Mouse (Mus musculus) neural tube, embryonic 14.5 days (tissue): ENCODE data around the gene Adgra1. TPM values are rescaled to one million over a fixed set of nuclear protein-coding genes. Genes with fewer than 3 reads are reported as not detected.

Experiments
- ATAC-seq: fragments of 200-750 bp; cut with Nextera tagmentation; 2 replicates; pipeline ENCODE4 v1.8.0; 2017; ENCODE audit warnings: low read depth, mild to moderate bottlenecking, moderate TSS enrichment, moderate library complexity
- H3K27ac ChIP-seq: fragments of 300-500 bp; sonication (generic); 2 replicates; pipeline ENCODE4 v1.5.1; 2014; ENCODE audit warnings: low read depth, mild to moderate bottlenecking, control low read depth, low read length, moderate library complexity, mixed read lengths
- H3K27me3 ChIP-seq: fragments of 300-500 bp; sonication (generic); 2 replicates; pipeline ENCODE4 v1.6.1; 2014; ENCODE audit warnings: low read length; ENCODE audit not compliant: control insufficient read depth, insufficient read depth
- H3K36me3 ChIP-seq: fragments of 300-500 bp; sonication (generic); 2 replicates; pipeline ENCODE4 v1.6.1; 2014; ENCODE audit warnings: low read length, mixed read lengths; ENCODE audit not compliant: control insufficient read depth, insufficient read depth
- H3K4me1 ChIP-seq: fragments of 300-500 bp; sonication (generic); 2 replicates; pipeline ENCODE4 v1.6.1; 2014; ENCODE audit warnings: low read length; ENCODE audit not compliant: control insufficient read depth, insufficient read depth
- H3K4me2 ChIP-seq: fragments of 300-500 bp; sonication (generic); 2 replicates; pipeline ENCODE4 v1.6.1; 2014; ENCODE audit warnings: mild to moderate bottlenecking, low read depth, low read length, control low read depth
- H3K4me3 ChIP-seq: fragments of 300-500 bp; sonication (generic); 2 replicates; pipeline ENCODE4 v1.5.1; 2014; ENCODE audit warnings: low read depth, low read length, control low read depth, mixed read lengths
- H3K9ac ChIP-seq: fragments of 300-500 bp; sonication (generic); replicated peaks from 2 replicates; pipeline ENCODE4 v1.6.1; 2014; ENCODE audit warnings: low read depth, mild to moderate bottlenecking, control low read depth, low read length, mixed read lengths
- H3K9me3 ChIP-seq: fragments of 300-500 bp; sonication (generic); 2 replicates; pipeline ENCODE4 v1.6.1; 2016; ENCODE audit warnings: low read length; ENCODE audit not compliant: control insufficient read depth
- WGBS: fragments of 180-500 bp; shearing (Covaris S2); extraction: QIAGEN DNeasy Blood & Tissue Kit; methylation state at CpG from one replicate; pipeline ENCODE4 v1.1.7; 2014; 5-methylcytosine and 5-hydroxymethylcytosine counted together
- polyA plus RNA-seq: library from polyadenylated mRNA; unstranded; fragments of >200 nt; fragmentation: Nextera tagmentation; extraction: Ambion mirVana; gene quantifications from 2 replicates; pipeline ENCODE4 v1.2.1, GENCODE M21; 2014

Adgra1 gene
- polyA plus RNA-seq, 1 experiment from 2014 or later, result 25.0 TPM

DNA sequence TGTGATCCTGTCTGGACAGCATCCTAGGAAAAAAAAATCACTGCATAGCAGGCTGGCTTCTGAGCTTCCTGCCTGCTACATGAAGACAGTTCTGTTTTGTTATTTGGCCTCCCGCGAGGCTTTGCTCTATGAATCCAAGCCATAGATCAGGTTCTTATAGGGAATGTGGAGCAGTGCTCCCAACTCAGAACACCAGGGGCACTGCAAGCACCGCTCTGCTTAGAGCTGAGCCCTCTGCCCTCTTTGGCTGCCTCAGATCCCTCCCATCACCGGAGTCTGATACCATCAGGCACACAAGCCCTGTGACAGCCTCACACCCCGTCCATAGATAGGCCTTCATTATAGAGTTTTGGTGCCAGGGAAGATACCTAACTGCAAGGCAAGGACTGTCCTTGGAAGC lies 9.2 kb downstream of the Adgra1 start:
- Histone ChIP-seq H3K27ac (no peak overlapping the region), H3K4me2 (no peak overlapping the region), H3K4me3 (no peak overlapping the region), H3K4me1 (0 out of 2 replicates have a peak, but pooled peaks cover 3% of the 10 kb centered on the region), H3K9me3 (no peaks in the 10 kb centered on the region), H3K36me3 (no peaks in the 10 kb centered on the region), H3K9ac (no peak overlapping the region), H3K27me3 (no peaks in the 10 kb centered on the region)
- no peak; the same call in 1 of the 2 replicates for ATAC-seq
- WGBS, result 47% methylated on average over 5 of the region's 5 CpGs

DNA sequence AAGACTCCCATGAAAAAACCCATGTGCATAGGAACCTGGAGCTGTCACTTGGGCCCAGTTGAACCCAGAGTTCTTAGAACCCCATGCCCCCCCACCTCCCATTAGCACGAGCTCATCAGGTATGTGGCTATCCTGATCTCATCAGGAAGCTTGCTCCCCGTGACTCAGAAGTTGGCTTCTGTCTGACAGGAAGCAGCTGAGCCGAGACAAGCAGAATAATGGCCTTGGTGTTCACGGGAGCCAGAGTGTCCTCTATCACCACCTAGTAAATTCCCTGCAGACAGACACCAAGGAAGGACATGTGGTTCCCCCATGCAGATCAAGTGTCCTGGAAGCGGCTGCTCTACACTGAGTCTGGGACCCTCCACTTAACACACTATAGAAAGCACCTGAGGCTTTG lies 9.8 kb downstream of the Adgra1 start:
- H3K9ac ChIP-seq, result no peak overlapping the region
- ATAC-seq, result no peak
- H3K4me1 ChIP-seq, result peaks cover 4% of the 10 kb centered on the region; the same call in 1 of the 2 replicates
- no peaks in the 10 kb centered on the region for H3K9me3 ChIP-seq
- no peak overlapping the region for H3K27ac ChIP-seq
- H3K27me3 ChIP-seq, result no peaks in the 10 kb centered on the region
- H3K4me2 ChIP-seq, result no peak overlapping the region
- H3K36me3 ChIP-seq, result no peaks in the 10 kb centered on the region
- 45% methylated on average over 5 of the region's 5 CpGs for WGBS
- no peak overlapping the region for H3K4me3 ChIP-seq

DNA sequence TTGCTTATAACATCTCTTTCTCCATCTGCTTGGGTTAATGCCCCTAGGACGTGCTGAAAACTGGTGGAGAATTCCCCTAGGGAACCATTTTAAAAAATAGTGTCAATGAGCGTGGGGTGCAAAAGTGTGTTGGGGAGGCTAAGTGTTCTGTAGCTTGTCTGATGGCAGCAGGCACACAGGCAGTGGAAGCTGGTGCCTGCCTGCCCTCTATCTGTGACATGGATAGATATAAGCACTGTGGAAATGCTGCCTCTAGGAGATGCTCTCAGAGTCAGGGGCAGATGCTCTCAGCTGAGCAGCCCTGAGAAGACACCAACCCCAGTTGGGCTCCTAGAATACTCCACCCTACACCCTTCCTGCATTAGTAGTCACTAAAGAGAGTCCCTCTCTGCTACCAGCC lies 11.1 kb downstream of the Adgra1 start:
- Histone ChIP-seq H3K9me3 (no peaks in the 10 kb centered on the region), H3K4me2 (no peak overlapping the region), H3K27ac (no peak overlapping the region), H3K9ac (no peak overlapping the region), H3K36me3 (no peaks in the 10 kb centered on the region), H3K27me3 (no peaks in the 10 kb centered on the region), H3K4me3 (no peak overlapping the region), H3K4me1 (peaks cover 16% of the 10 kb centered on the region)
- WGBS, result 74% methylated on average over 2 of the region's 2 CpGs
- ATAC-seq, result no peak

DNA sequence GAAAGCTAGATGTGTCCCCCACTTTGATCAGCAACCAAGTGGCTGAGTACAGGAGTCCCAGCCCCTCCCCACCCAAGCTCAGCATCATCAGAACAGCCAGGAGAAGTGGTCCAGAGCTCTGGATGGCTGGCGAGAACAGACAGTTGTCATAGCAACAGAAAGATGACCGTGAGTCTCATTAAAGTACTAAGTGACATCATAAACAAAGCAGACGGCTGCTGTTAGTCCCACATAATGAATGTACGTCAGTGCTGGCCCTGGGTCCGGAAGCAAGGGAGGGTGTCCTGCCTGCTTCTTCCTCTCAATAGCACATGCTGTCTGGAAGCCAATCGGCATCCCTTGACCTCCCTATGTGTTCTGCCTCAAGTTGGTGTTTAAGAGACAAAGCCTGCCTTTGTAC lies 16.2 kb downstream of the Adgra1 start:
- H3K4me2 ChIP-seq, result no peak overlapping the region
- no peak overlapping the region for H3K4me3 ChIP-seq
- H3K9me3 ChIP-seq, result no peaks in the 10 kb centered on the region
- 10% methylated on average over 6 of the region's 6 CpGs for WGBS
- peak overlapping the region; percentile 77 for H3K27ac ChIP-seq
- H3K9ac ChIP-seq, result 0 out of 2 replicates have a peak overlapping the region, but pooled peaks have one; percentile 8
- peaks cover 25% of the 10 kb centered on the region for H3K4me1 ChIP-seq
- H3K36me3 ChIP-seq, result no peaks in the 10 kb centered on the region
- ATAC-seq, result peak; percentile 85
- no peaks in the 10 kb centered on the region for H3K27me3 ChIP-seq

DNA sequence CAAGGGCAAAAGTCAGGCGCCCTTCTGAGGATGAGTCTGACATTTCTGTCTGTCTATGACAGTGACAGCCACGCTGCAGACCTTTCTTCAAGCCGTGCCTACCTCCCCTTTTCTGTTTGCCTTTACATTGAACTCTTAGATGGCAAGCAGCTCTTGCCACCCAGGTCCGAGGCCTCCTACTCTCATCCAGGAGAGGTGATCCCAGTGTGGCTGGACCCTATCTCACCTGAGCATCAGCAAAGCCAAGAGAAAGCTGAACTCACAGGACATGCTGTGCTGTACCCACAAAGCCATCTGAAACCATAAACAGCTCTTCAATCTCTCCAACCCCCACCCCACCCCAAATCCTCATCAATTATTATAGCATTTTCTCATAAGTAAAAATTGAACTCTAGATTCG lies 16.7 kb downstream of the Adgra1 start:
- H3K4me2 ChIP-seq, result no peak overlapping the region
- 0 out of 2 replicates have a peak overlapping the region, but pooled peaks have one; percentile 8 for H3K9ac ChIP-seq
- no peaks in the 10 kb centered on the region for H3K36me3 ChIP-seq
- H3K4me3 ChIP-seq, result no peak overlapping the region
- H3K9me3 ChIP-seq, result no peaks in the 10 kb centered on the region
- H3K4me1 ChIP-seq, result peaks cover 25% of the 10 kb centered on the region
- ATAC-seq, result peak; percentile 44; the same call in 1 of the 2 replicates
- H3K27ac ChIP-seq, result peak overlapping the region; percentile 77
- 57% methylated on average over 5 of the region's 5 CpGs for WGBS
- H3K27me3 ChIP-seq, result no peaks in the 10 kb centered on the region

DNA sequence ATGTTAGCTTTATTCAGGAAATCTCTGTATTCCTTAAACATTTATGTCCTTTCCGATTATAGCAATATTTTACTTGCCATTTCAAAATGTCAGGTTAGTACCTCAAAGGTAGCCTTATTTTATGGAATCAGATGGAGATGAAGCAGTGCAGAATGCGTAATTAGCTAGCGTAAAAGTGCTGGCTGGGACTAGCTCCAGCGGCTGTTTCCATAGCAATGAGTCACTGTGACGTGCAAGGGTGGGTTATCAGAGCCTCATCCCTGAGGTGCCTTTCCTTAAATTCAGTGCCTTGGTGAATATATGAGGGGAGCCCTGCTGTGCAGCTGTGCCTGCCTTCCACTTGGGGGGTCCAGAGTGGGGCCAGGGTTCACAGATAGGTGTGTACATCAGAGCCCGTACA lies 17.1 kb downstream of the Adgra1 start:
- H3K9me3 ChIP-seq, result no peaks in the 10 kb centered on the region
- no peak overlapping the region for H3K4me3 ChIP-seq
- peak; percentile 70; the same call in 1 of the 2 replicates for ATAC-seq
- H3K4me2 ChIP-seq, result no peak overlapping the region
- H3K27ac ChIP-seq, result peak overlapping the region; percentile 75
- H3K27me3 ChIP-seq, result no peaks in the 10 kb centered on the region
- WGBS, result 29% methylated on average over 6 of the region's 6 CpGs
- no peak overlapping the region for H3K9ac ChIP-seq
- peaks cover 25% of the 10 kb centered on the region for H3K4me1 ChIP-seq
- no peaks in the 10 kb centered on the region for H3K36me3 ChIP-seq

DNA sequence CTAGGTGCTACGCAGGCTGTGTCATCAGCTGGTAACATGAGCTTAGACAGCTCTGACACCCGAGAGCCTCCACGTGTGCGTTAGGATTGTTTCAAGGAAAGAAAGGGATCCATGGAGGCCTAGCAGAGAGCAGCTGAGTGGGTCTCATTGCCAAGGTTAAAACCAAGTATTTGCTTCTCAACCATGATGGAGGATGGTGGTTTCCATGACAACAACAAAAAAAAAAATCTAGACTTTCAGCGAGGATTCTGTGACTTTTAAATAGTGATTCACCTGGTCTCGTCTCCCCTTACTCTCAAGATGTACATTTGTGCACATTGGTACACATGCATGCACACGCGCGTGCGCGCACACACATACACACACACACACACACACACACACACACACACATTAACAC lies 21.3 kb downstream of the Adgra1 start:
- Histone ChIP-seq H3K27ac (no peak overlapping the region), H3K4me2 (no peak overlapping the region), H3K27me3 (no peaks in the 10 kb centered on the region), H3K4me1 (peaks cover 11% of the 10 kb centered on the region), H3K9me3 (no peaks in the 10 kb centered on the region), H3K9ac (no peak overlapping the region), H3K36me3 (no peaks in the 10 kb centered on the region), H3K4me3 (no peak overlapping the region)
- 79% methylated on average over 11 of the region's 11 CpGs for WGBS
- no peak for ATAC-seq

DNA sequence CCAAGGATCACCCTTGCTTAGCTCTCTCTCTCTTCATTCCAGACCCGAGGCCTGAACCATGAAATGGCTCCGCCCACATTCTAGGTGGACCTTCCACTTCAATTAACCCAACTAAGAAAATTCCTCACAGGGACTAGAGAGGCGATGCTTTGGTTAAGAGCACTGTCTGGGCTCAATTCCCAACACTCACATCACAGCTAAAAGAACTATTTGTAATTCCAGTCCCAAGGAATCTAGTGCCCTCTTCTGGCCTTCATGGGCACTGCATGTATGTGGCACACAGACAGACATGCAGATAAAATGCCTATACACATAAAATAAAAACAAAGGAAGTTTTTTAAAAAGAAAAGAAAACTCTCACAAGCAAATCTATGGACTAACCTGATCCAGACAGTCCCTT lies 27.4 kb downstream of the Adgra1 start:
- 26% methylated on average over 3 of the region's 3 CpGs for WGBS
- ATAC-seq, result peak; percentile 11; the same call in 1 of the 2 replicates
- Histone ChIP-seq H3K9ac (no peak overlapping the region), H3K4me1 (no peaks in the 10 kb centered on the region), H3K9me3 (no peaks in the 10 kb centered on the region), H3K4me2 (no peak overlapping the region), H3K36me3 (no peaks in the 10 kb centered on the region), H3K27ac (no peak overlapping the region), H3K27me3 (no peaks in the 10 kb centered on the region), H3K4me3 (no peak overlapping the region)

DNA sequence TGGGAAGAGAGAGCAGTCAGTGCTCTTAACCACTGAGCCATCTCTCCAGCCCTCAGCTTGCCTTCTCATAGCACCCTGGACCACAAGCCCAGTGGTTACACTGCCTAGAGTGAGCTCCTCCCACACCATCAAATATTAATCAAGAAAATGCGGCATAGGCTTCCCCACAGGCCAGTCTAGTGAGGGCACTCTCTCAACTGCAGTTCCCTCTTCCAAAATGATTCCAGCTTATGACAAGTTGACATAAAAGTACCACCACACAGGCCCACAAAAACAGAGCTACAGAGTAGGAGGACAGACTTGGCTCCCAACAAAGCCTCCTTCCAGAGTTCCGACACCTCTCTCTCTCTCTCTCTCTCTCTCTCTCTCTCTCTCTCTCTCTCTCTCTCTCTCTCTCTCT lies 29.1 kb downstream of the Adgra1 start:
- 77% methylated on average over 2 of the region's 2 CpGs for WGBS
- no peaks in the 10 kb centered on the region for H3K9me3 ChIP-seq
- no peak overlapping the region for H3K9ac ChIP-seq
- no peak overlapping the region for H3K27ac ChIP-seq
- no peaks in the 10 kb centered on the region for H3K27me3 ChIP-seq
- H3K4me2 ChIP-seq, result no peak overlapping the region
- H3K4me1 ChIP-seq, result no peaks in the 10 kb centered on the region
- H3K36me3 ChIP-seq, result no peaks in the 10 kb centered on the region
- H3K4me3 ChIP-seq, result no peak overlapping the region
- no peak for ATAC-seq
